Mouse (Mus musculus) retina, postnatal 7 days (tissue): Measurements from ENCODE around the gene D930007J09Rik.

Source experiments
- DNase-seq: peaks from one replicate; pipeline ENCODE4 v3.0.0-alpha.2; 2012; ENCODE audit warnings: low read depth, low spot score

Gene D930007J09Rik

DNA sequence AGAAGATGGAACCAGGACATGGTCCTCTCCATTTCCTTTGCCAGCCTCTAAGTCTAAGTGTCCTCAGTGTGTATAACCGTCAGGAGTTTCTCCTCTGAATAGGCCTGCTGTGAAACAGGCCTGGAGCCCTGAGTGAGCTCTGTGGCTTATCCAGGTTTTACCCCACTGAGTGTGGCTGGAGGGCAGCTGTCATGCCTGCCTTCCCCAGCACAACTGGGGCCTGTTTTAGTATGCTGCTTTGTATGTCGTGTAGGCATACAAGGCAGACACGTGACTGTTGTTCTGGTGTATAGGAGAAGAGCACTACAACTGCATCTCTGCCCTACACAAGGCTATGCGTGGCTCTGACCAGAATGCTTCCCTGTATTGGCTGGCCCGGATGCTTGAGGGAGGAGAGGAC is 17.3 kb upstream of the D930007J09Rik start:
- DNase-seq = no peak

- no peak for DNase-seq
These were observed 16.6 kb upstream of the D930007J09Rik start for GRCm38 (mm10) chr13:32819241-32819640.

DNA sequence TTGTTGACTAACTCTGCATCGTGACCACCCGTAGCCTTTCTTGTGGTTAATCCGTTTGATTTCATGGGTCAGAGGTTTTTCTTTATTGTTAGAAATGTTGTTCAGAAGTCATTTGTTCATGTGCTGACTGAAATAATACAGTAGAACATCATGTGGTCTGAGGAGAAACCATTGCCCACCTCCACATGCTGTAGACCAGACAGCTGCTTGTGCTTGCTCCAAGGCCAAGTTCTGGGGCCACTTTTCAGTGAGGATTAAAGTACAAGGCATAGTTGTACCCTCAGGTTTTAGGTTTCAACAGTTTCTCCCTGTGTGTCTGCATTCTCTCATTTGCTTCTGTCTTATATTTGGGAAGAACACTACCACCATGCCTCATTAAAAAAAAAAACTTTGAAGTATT is 5.0 kb upstream of the D930007J09Rik start:
- DNase-seq = no peak

GRCm38 (mm10) chr13:32806820-32807219 is 4.2 kb upstream of the D930007J09Rik start:
- DNase-seq = peak; percentile 24

- no peak for DNase-seq
These were observed 1.2 kb upstream of the D930007J09Rik start for GRCm38 (mm10) chr13:32803701-32804345.

DNA sequence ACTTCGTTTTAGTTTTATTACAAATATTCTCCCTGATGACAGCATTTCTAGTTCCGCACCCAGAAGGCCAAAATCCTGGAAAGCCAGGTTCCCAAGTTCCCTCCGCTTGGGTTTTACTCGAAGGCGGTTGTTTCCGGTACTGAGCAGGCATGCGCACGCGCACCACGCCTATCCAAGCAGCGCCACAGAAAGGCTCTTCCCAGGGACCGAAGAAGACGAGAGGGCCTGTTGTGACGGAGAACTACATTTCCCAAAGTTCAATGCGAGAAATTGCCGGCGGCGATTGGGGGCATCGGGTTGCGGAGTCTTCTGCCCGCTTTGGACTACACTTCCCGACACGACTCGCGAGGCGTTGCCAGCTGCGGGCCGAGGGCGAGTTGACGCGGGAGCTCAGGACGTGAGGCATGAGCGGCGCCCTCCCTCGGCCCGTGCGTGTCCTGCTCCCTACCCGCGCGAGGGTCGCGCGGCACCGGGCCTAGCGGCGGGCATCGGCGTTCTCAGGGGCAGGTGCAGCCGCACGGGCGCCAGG is 892 bp downstream of the D930007J09Rik start, which contains the start of gene Wrnip1:
Wrnip1 (plus strand) TSS at position 346 of the 529 bp plus-strand sequence.
- peak; percentile 99 for DNase-seq

DNA sequence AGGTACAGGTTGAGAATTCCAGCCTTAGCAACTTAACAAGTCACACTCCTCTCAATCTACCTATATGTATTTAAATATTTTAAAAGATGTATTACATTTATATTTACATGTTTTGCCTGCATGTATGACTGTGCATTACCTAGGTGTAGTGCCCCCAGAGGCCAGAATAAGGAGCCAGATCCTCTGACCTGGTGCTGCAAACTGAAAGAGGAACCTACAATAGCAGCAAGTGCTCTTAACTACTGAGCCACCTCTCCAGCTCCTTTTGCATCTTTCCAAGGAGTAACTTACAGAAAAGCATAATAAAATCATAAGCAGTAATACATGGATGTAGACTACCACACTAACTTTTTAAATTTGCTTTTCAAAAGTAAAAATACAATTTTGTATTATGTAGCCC is 1.8 kb downstream of the D930007J09Rik start:
- no peak for DNase-seq

- no peak for DNase-seq
These were observed 3.5 kb downstream of the D930007J09Rik start for GRCm38 (mm10) chr13:32799131-32799530.

- DNase-seq = no peak
These were observed 5.6 kb downstream of the D930007J09Rik start for GRCm38 (mm10) chr13:32797085-32797484.

- DNase-seq = no peak
These were observed 7.5 kb downstream of the D930007J09Rik start for GRCm38 (mm10) chr13:32795166-32795565.

DNA sequence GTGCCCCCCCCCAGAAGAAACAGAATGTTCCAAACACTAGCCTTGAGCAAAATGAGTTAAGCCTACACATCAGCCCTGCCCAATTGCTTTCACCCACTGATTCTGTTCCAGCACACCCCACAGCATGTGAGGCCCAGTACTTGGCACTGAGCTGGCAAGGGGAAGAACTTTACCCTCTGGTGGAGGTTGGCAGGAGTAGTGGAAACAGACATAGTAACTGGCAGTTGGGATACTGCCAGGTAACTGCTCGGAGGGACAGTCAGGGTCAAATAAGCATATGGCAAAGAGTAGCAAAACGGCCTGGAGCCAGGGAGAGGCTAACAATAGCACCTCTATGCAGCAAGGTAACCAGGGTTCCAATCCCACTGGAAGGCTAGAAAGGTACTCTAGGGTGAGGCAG is 8.0 kb downstream of the D930007J09Rik start:
- no peak for DNase-seq

- DNase-seq = no peak
These were observed 12.9 kb downstream of the D930007J09Rik start for GRCm38 (mm10) chr13:32789781-32790180.

DNA sequence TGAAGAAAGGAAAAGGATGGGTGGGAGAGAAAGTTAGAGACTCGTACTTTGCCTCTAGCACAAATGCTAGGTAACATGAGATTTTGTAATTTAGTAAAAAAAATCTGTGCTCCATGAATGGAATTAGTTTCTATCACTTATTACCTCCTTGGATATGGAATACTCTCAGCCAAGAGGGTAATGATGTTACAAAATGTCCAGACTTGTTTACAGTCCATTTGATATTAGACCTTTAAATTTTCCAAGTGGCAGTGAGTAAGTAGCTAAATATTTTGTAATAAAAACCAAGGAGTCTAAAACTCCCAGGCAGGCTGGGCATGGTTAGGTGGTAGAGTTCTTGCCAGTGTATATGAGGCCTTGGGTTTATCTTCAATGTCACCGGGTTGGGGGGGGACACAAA is 15.1 kb downstream of the D930007J09Rik start:
- DNase-seq = no peak

DNA sequence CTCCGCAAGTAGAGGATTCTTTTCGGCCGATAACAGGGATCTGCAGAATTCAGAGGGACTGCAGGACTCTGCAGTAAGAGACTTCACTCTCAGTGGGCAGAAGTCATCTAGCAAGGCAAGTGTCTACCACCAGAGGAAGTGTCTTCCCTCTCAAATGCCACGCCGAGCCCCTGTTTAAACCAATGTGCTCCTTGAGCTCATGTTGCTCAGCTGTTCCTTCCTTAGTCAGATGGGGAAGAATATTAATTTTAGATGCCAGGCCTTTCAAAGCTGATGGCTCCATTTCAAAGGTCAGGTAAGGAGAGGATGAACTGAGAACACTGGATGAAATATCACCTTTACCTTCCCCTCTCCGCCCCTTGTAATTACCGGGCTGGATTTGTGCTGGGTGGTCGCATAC is 18.8 kb downstream of the D930007J09Rik start, which contains the start of gene Mylk4:
Mylk4 (minus strand) TSS at position 139 of the 400 bp plus-strand sequence.
- DNase-seq = no peak

DNA sequence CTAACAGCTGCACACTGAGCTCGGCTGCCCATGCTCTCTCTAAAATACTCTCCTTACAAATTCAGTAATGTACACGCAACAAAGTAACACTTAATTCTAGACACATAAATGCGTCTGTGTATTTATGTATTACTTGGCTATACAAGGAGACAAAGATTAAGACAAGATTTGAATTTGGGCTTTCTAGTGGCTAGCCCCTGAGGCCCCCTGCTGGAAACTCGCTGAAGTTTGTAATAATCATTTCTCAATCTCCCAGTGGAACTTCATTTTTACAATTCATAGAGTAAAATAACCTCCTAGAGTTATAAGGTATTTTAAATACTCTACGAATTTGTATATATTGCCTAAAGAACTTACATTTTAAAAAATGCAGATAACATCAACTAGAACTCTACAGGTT is 19.6 kb downstream of the D930007J09Rik start:
- no peak for DNase-seq

- DNase-seq = no peak
These were observed 23.8 kb downstream of the D930007J09Rik start for GRCm38 (mm10) chr13:32778861-32779260.

GRCm38 (mm10) chr13:32776350-32776749 is 26.3 kb downstream of the D930007J09Rik start:
- DNase-seq = no peak

DNA sequence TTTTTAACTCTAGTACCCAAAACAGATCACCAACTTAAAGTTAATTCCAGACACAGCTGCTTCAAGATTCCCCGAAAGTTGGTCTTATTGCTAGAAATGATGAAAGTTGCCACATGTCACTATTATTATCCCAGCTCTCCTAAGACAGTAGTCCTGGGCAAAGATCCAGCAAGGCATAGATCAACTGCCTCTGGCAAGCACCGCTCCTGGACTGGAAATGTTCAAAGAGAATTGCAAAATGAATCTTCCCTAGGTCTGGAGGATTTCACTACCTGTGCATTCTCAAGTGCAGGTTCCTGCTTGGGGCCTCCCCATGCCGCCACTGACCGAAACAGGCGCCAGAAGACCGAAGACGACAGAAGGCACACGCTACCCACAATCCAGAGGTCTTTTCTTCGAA is 26.8 kb downstream of the D930007J09Rik start:
- DNase-seq = no peak

DNA sequence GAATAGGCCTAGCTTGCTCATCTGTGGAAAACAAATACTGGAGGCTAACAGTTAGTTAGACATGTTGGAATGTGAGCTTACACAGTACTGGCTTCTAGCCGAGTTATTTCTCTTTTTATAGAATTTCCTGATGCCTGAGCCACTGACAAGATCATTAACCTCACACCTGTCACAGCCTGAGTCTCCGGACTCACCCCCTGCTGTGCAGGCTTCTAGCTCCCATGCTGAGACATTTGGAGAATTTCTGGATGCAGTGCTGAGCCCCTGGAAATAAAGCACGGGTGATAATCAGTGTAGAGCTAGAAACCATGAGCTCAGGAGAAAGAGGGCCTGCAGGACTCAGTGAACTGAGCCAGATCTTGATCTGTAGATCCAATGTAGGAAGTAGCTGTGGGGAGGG is 32.7 kb downstream of the D930007J09Rik start:
- DNase-seq = no peak

- DNase-seq = peak; percentile 1
These were observed 34.5 kb downstream of the D930007J09Rik start for GRCm38 (mm10) chr13:32768104-32768503.

DNA sequence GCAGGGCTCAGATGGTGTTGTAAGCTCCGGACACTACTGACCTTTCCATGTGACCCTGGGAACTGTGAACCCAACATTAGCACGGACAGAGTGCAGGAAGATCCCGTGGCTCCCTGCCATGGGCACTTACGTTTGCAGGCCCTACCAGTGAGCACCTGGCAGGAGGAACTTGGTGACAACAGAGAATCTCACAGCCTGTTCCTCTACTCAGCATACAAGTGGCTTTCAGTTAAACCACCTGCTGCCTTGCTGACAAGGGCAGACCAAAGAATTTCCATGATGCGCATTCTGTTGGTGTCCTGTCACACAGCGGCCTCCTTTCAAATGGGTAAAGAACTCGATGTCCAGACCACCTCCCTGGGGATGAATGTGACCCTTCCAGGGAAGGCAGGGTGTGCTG is 38.2 kb downstream of the D930007J09Rik start:
- DNase-seq = no peak

- no peak for DNase-seq
These were observed 39.5 kb downstream of the D930007J09Rik start for GRCm38 (mm10) chr13:32763141-32763540.

DNA sequence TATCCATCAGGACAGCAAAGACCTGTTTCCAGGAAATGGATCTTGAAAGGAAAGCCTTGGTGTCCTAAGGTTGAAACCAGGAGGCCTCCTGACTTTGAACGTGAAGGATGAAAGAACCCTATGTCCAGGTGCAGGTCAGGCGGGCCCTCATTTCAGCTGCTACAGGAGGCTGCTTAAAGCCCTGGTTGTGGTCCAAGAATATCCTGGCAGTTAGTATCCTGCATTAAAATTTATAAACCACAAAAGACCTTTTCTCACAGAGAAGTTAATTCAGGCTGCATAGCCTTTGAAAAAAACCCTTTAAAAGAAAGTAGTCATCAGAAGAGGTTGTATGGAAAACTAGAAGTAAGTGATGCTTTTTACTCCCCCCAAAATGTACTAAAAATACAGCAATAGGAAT is 41.9 kb downstream of the D930007J09Rik start:
- DNase-seq = no peak

DNA sequence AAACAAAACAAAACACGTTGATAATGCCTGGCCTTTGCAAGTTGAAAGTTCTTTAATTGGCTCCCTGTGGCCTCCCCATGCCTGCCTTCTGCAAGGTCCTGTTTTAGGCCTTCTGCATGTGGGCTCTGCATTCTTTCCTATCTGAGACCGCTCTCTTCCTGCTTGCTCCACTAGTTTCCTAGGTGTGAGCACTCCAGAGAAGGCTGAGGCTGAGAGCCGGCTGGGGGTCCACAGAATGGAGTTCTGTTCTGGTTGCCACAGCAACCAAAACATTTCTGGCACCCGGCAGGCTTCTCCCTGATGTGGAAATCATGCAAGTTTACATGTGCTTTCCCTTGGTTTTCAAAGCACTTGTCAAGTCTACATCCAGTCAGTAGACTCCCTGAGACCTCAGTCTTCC is 43.6 kb downstream of the D930007J09Rik start:
- DNase-seq = no peak
